Mouse (Mus musculus) heart, adult 18-20 months (tissue): ENCODE measurements around the gene Zcchc13. TPM values are rescaled to one million over a fixed set of nuclear protein-coding genes. Genes with fewer than 3 reads are reported as not detected.
"Not testable (repeated sequence)": the region's sequence is repeated elsewhere in the genome, so short reads cannot be mapped to it uniquely, and the experiment has no call there.

Source experiments
- DNase-seq, 2 experiments: peaks; one replicate each; pipeline ENCODE4 v3.0.0; 2021 to 2022; ENCODE audit warnings: mixed read lengths in 1 of 2
- total RNA-seq, 2 experiments: library from RNA; stranded (reverse); gene quantifications; 2 replicates each; pipeline ENCODE4 v1.2.3; 2021

The Zcchc13 gene
- total RNA-seq, 2 experiments from 2014 or later: not detected

GRCm38 (mm10) chrX:103644301-103644700 lies 13.9 kb downstream of the Zcchc13 start:
- no peak for DNase-seq

GRCm38 (mm10) chrX:103652048-103652447 lies 21.7 kb downstream of the Zcchc13 start:
- no peak for DNase-seq

- no peak for DNase-seq
Measured at GRCm38 (mm10) chrX:103653021-103653420, 22.6 kb downstream of the Zcchc13 start.

- DNase-seq: no peak
Measured at GRCm38 (mm10) chrX:103658985-103659384, 28.6 kb downstream of the Zcchc13 start.

GRCm38 (mm10) chrX:103664445-103664844 lies 34.1 kb downstream of the Zcchc13 start:
- DNase-seq: not testable (repeated sequence)

- DNase-seq: no peak
Measured at GRCm38 (mm10) chrX:103670245-103670644, 39.9 kb downstream of the Zcchc13 start.

- no peak for DNase-seq
Measured at GRCm38 (mm10) chrX:103673761-103674160, 43.4 kb downstream of the Zcchc13 start.

GRCm38 (mm10) chrX:103674674-103675073 lies 44.3 kb downstream of the Zcchc13 start:
- peak; percentile 6 to 21 for DNase-seq

Other genes with a start within 250 kb of the Zcchc13 start
- gene Tsx, start 216.1 kb upstream of the Zcchc13 start, total RNA-seq: not detected
- gene Gm26992, start 208.6 kb upstream of the Zcchc13 start, total RNA-seq: not detected
- 1 to 10 TPM; 6.6 to 7.0 TPM for gene Slc16a2, start 191.4 kb downstream of the Zcchc13 start, total RNA-seq